In genomic region chr2:5012491-5013324, GRCm38 (mm10) we compare ENCODE assay signal across 8 mouse cellular contexts. TPM values are rescaled to one million over a fixed set of nuclear protein-coding genes. Genes with fewer than 3 reads are reported as not detected.
DNase-seq lines count a peak whose midpoint lies in the region; ATAC-seq and TF ChIP-seq lines count a peak whose summit lies in the region.

TSS of gene Mcm10 (minus strand) at chr2:5012791.

- ATAC-seq in heart, embryonic 11.5 days (replicated peaks; ENCODE audit: insufficient number of reproducible peaks, low FRiP score, low TSS enrichment), result peak; percentile 100
- ATAC-seq in kidney, embryonic 16.5 days (ENCODE audit: low FRiP score, low TSS enrichment), result peak; percentile 100

- H3K27ac ChIP-seq in heart, embryonic 11.5 days (ENCODE audit: low read depth, low read length), result no peak within 1 kb of the TSS
- no peak within 1 kb of the TSS for H3K27ac ChIP-seq in kidney, embryonic 16.5 days (ENCODE audit: low read length)
- H3K27ac ChIP-seq in liver, adult 2 months (replicated peaks; ENCODE audit: insufficient read depth, low read depth, low read length), result no peak within 1 kb of the TSS

- TF ChIP-seq CTCF in C2C12 (IDR thresholded peaks at IDR 0.05; ENCODE audit: control insufficient read depth, insufficient read depth, insufficient read length), result no peak
- no peak for TF ChIP-seq CTCF in brain, embryonic 14.5 days (IDR thresholded peaks at IDR 0.05; ENCODE audit: borderline replicate concordance, extremely low read depth, insufficient read depth, insufficient read length)
- TF ChIP-seq CTCF in liver, adult 2 months (IDR thresholded peaks at IDR 0.05; ENCODE audit: low read depth, low read length), result no peak

- H3K79me3 ChIP-seq in C2C12 (ENCODE audit: low read depth), result peaks cover 12% of the 10 kb centered on the region

- H3K4me2 ChIP-seq in heart, embryonic 11.5 days, result peak within 1 kb of the TSS; percentile 70
- H3K4me2 ChIP-seq in kidney, embryonic 16.5 days (replicated peaks; ENCODE audit: low read depth, low read length), result peak within 1 kb of the TSS; percentile 60
- H3K4me2 ChIP-seq in myocyte (ENCODE audit: low read depth), result peak within 1 kb of the TSS; percentile 65

- H3K9ac ChIP-seq in heart, embryonic 11.5 days (ENCODE audit: low read depth, low read length), result peak within 1 kb of the TSS; percentile 63
- H3K9ac ChIP-seq in kidney, embryonic 16.5 days (replicated peaks; ENCODE audit: low read length), result peak within 1 kb of the TSS; percentile 71
- peak within 1 kb of the TSS; percentile 58 for H3K9ac ChIP-seq in liver, adult 2 months (ENCODE audit: low read depth, low read length)

- DNase-seq in brain, embryonic 14.5 days (ENCODE audit: low read depth), result peak; percentile 99
- peak; percentile 92 for DNase-seq in liver, adult 2 months (ENCODE audit: extremely low read depth, low read depth, low spot score)
- DNase-seq in splenic B cell, adult 2 months (ENCODE audit: low read depth, low spot score), result peak; percentile 93

- H3K4me1 ChIP-seq in erythroblast, embryonic 14.5 days (ENCODE audit: control insufficient read depth), result peaks cover 37% of the 10 kb centered on the region
- peaks cover 8% of the 10 kb centered on the region; the same call in 1 of the 2 replicates for H3K4me1 ChIP-seq in heart, embryonic 11.5 days (ENCODE audit: control insufficient read depth, insufficient read depth, low read length)
- peaks cover 7% of the 10 kb centered on the region for H3K4me1 ChIP-seq in kidney, embryonic 16.5 days (ENCODE audit: insufficient read depth, low read length)
- peaks cover 5% of the 10 kb centered on the region; the same call in 1 of the 2 replicates for H3K4me1 ChIP-seq in liver, adult 2 months (ENCODE audit: control insufficient read depth, insufficient read depth, low read length)

- H3K36me3 ChIP-seq in C2C12 (ENCODE audit: control insufficient read depth, insufficient read depth) (peaks cover 26% of the 10 kb centered on the region), myocyte (ENCODE audit: control insufficient read depth, insufficient read depth) (no peaks in the 10 kb centered on the region)
- H3K36me3 ChIP-seq in erythroblast, embryonic 14.5 days (ENCODE audit: control insufficient read depth), result peaks cover 36% of the 10 kb centered on the region
- H3K36me3 ChIP-seq in heart, embryonic 11.5 days (ENCODE audit: control insufficient read depth, insufficient read depth, low read length), result peaks cover 10% of the 10 kb centered on the region
- H3K36me3 ChIP-seq in kidney, embryonic 16.5 days (ENCODE audit: insufficient read depth, low read length), result peaks cover 12% of the 10 kb centered on the region
- H3K36me3 ChIP-seq in liver, adult 2 months (ENCODE audit: control insufficient read depth, insufficient read depth, low read length), result no peaks in the 10 kb centered on the region
- H3K36me3 ChIP-seq in splenic B cell, adult 2 months (ENCODE audit: control insufficient read depth, insufficient read depth, low read length, poor library complexity, severe bottlenecking), result no peaks in the 10 kb centered on the region

- no peak for TF ChIP-seq POLR2A in brain, embryonic 14.5 days (IDR thresholded peaks at IDR 0.05; ENCODE audit: borderline replicate concordance, extremely low read depth, insufficient read depth, insufficient read length, poor library complexity, severe bottlenecking)
- no peak for TF ChIP-seq POLR2A in liver, adult 2 months (IDR thresholded peaks at IDR 0.05; ENCODE audit: extremely low read depth, insufficient read depth, low read length)
- no peak for TF ChIP-seq POLR2A in myocyte (IDR thresholded peaks at IDR 0.05; ENCODE audit: insufficient read length, low read depth)

- H3K4me3 ChIP-seq in C2C12 (ENCODE audit: insufficient read depth, poor library complexity, severe bottlenecking) (peak within 1 kb of the TSS; percentile 63), myocyte (peak within 1 kb of the TSS; percentile 35)
- H3K4me3 ChIP-seq in erythroblast, embryonic 14.5 days (replicated peaks), result peak within 1 kb of the TSS; percentile 96
- peak within 1 kb of the TSS; percentile 57 for H3K4me3 ChIP-seq in heart, embryonic 11.5 days (ENCODE audit: low read depth, low read length)
- peak within 1 kb of the TSS; percentile 85 for H3K4me3 ChIP-seq in kidney, embryonic 16.5 days (ENCODE audit: low read length)
- H3K4me3 ChIP-seq in liver, adult 2 months (ENCODE audit: insufficient read depth, low read depth, low read length), result peak within 1 kb of the TSS; percentile 68

- 3% methylated on average over 32 of the region's 32 CpGs for WGBS in heart, embryonic 11.5 days (ENCODE audit: insufficient replicate concordance)
- WGBS in kidney, embryonic 16.5 days, result 4% methylated on average over 32 of the region's 32 CpGs
- 2% methylated on average over 32 of the region's 32 CpGs for WGBS in liver, adult 2 months

- peaks cover 9% of the 10 kb centered on the region for H3K9me3 ChIP-seq in erythroblast, embryonic 14.5 days (ENCODE audit: control insufficient read depth, low read length)
- H3K9me3 ChIP-seq in heart, embryonic 11.5 days (replicated peaks; ENCODE audit: control insufficient read depth, low read length), result no peaks in the 10 kb centered on the region
- no peaks in the 10 kb centered on the region for H3K9me3 ChIP-seq in kidney, embryonic 16.5 days (ENCODE audit: low read length)

- H3K79me2 ChIP-seq in C2C12 (ENCODE audit: control insufficient read depth, insufficient read depth), result peaks cover 25% of the 10 kb centered on the region
- H3K79me2 ChIP-seq in liver, adult 2 months (ENCODE audit: control insufficient read depth, insufficient read depth, low read length), result no peaks in the 10 kb centered on the region
- H3K79me2 ChIP-seq in myocyte (ENCODE audit: control insufficient read depth, insufficient read depth), result peaks cover 6% of the 10 kb centered on the region

- H3ac ChIP-seq in C2C12 (ENCODE audit: control insufficient read depth, insufficient read length, low read depth) (peak within 1 kb of the TSS; percentile 86), myocyte (ENCODE audit: control insufficient read depth, insufficient read length) (no peak within 1 kb of the TSS)

- H3K27me3 ChIP-seq in C2C12 (ENCODE audit: control insufficient read depth, insufficient read depth, insufficient read length), result no peaks in the 10 kb centered on the region
- H3K27me3 ChIP-seq in erythroblast, embryonic 14.5 days (ENCODE audit: control insufficient read depth), result no peaks in the 10 kb centered on the region; the same call in 1 of the 2 replicates
- no peaks in the 10 kb centered on the region for H3K27me3 ChIP-seq in heart, embryonic 11.5 days (ENCODE audit: control insufficient read depth, insufficient read depth, low read length)
- no peaks in the 10 kb centered on the region for H3K27me3 ChIP-seq in kidney, embryonic 16.5 days (ENCODE audit: insufficient read depth, low read length)
- H3K27me3 ChIP-seq in liver, adult 2 months (ENCODE audit: control insufficient read depth, insufficient read depth, low read length), result no peaks in the 10 kb centered on the region
- no peaks in the 10 kb centered on the region for H3K27me3 ChIP-seq in myocyte (ENCODE audit: control insufficient read depth, insufficient read depth, insufficient read length)
- H3K27me3 ChIP-seq in splenic B cell, adult 2 months (ENCODE audit: control insufficient read depth, insufficient read depth, low read length, poor library complexity, severe bottlenecking), result no peaks in the 10 kb centered on the region

TF ChIP-seq in C2C12, 6 proteins besides CTCF, POLR2A, EP300 and RAD21:
- no peak for TF ChIP-seq USF1 (IDR thresholded peaks at IDR 0.05; ENCODE audit: low read depth)
- TF ChIP-seq MYOD1 (IDR thresholded peaks at IDR 0.05; ENCODE audit: control insufficient read depth, insufficient read length, low read depth), result no peak
- TF ChIP-seq CEBPB (IDR thresholded peaks at IDR 0.05; ENCODE audit: low read depth), result no peak
- TF ChIP-seq MAX (IDR thresholded peaks at IDR 0.05), result no peak
- TF ChIP-seq MYOG (IDR thresholded peaks at IDR 0.05; ENCODE audit: control insufficient read depth, extremely low read depth, insufficient read length), result no peak
- TF ChIP-seq FOSL1 (IDR thresholded peaks at IDR 0.05; ENCODE audit: insufficient read depth, low read length, poor library complexity, severe bottlenecking), result no peak

TF ChIP-seq in myocyte, 11 proteins besides CTCF, POLR2A, EP300 and RAD21:
- TF ChIP-seq E2F4 (IDR thresholded peaks at IDR 0.05; ENCODE audit: insufficient read depth) (peak; percentile 90), POLR2AphosphoS2 (IDR thresholded peaks at IDR 0.05; ENCODE audit: insufficient read length, low read depth) (no peak), USF1 (IDR thresholded peaks at IDR 0.05; ENCODE audit: low read depth) (no peak), MAX (IDR thresholded peaks at IDR 0.05; ENCODE audit: low read depth) (no peak), TCF3 (IDR thresholded peaks at IDR 0.05; ENCODE audit: insufficient read length, low read depth) (no peak), REST (IDR thresholded peaks at IDR 0.05; ENCODE audit: insufficient read depth, insufficient read length) (no peak), SRF (IDR thresholded peaks at IDR 0.05; ENCODE audit: control insufficient read depth, insufficient read length, low read depth) (peak; percentile 96), MYOD1 (IDR thresholded peaks at IDR 0.05; ENCODE audit: control insufficient read depth in 1 of 3, insufficient read length in 2 of 3, low read depth in 2 of 3) (no peak)

RNA-seq across cellular contexts. Expression of gene Mcm10, which starts in this region (rescaled TPM):
- polyA plus RNA-seq in C2C12 (2012; fragmentation: generic; extraction: Trizol), result 27.0 TPM
- 8.1 and 12.8 TPM in 2 replicates for polyA plus RNA-seq in brain, embryonic 14.5 days (2012; rRNA removed)
- polyA plus RNA-seq in erythroblast, embryonic 14.5 days (2012), result 2.0 and 3.5 TPM in 2 replicates
- 21.4 and 23.2 TPM in 2 replicates for polyA plus RNA-seq in heart, embryonic 11.5 days (2014; fragmentation: Nextera tagmentation; extraction: Ambion mirVana)
- polyA plus RNA-seq in kidney, embryonic 16.5 days (2015; fragmentation: Nextera tagmentation; extraction: Ambion mirVana), result 34.0 and 39.5 TPM in 2 replicates
- 36.0 and 53.8 TPM in 2 replicates for total RNA-seq in liver, adult 2 months (2014; rRNA removed)
- polyA plus RNA-seq in liver, adult 2 months (2012; rRNA removed), result 11.9 and 21.8 TPM in 2 replicates
- polyA plus RNA-seq in myocyte (2012; fragmentation: generic; extraction: Trizol), result 4.2 TPM

Comparison
In these comparisons a context has a peak if more than half of its experiments do, and no peak if none do; other contexts are left out.
1. H3K4me3 ChIP-seq: peak in every context shown above with its lines; median percentile 96 in erythroblast, embryonic 14.5 days; 85 in kidney, embryonic 16.5 days; 68 in liver, adult 2 months; 63 in C2C12; 57 in heart, embryonic 11.5 days; 35 in myocyte.